Mouse (Mus musculus): ENCODE data around the gene Actr3b.
A peak's percentile ranks its signal among the peaks of the same experiment; 100 is the strongest.
"Not testable (repeated sequence)": the region's sequence is repeated elsewhere in the genome, so short reads cannot be mapped to it uniquely, and the experiment has no call there.

Actr3b gene

DNA sequence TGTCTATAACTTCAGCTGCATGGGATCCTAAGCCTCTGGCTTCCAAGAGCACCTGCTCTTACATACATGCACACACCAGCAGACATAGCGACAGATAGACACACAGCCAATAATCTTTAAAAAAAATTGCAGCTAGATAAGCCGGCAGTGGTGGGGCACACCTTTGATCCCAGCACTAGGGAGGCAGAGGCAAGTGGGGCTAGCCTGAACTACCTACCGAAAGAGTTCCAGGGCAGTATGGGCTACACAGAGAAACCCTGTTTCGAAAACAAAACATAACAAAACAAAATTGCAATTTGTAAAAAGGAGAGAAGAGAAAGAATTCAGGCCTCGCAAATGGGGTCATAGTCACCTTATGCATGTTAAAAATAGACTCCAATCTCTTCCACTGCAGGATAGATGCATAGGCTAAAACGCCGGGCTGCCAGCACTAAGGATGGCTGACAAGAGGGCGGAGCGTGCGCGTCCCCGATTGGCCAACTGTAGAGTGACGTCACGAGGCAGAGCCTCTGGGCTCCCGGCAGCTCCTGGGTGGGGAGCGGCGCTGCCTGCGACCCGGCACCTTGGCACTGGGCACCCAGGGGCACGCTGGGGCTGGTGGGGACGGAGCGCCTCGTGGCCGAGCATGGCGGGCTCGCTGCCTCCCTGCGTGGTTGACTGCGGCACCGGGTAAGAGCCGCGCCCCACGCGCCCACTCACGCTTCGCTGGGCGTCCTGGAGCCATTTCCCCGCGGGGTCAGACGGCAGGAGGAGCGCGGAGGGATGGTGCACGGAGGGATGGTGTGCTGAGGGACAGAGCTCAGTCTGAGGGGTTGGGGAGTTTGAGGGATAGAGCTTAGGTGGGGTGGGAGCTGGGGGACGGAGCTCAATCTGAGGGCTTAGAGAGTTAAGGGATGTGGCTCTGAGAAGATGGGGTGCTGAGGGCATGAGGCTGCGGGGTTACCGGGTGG is at the start of gene Actr3b:
Gene Actr3b, plus strand, starts transcription at position 538 of the 950 bp plus-strand sequence.
- peak; percentile 76 to 83 for DNase-seq (ENCODE audit: low spot score in 2 of 2)

DNA sequence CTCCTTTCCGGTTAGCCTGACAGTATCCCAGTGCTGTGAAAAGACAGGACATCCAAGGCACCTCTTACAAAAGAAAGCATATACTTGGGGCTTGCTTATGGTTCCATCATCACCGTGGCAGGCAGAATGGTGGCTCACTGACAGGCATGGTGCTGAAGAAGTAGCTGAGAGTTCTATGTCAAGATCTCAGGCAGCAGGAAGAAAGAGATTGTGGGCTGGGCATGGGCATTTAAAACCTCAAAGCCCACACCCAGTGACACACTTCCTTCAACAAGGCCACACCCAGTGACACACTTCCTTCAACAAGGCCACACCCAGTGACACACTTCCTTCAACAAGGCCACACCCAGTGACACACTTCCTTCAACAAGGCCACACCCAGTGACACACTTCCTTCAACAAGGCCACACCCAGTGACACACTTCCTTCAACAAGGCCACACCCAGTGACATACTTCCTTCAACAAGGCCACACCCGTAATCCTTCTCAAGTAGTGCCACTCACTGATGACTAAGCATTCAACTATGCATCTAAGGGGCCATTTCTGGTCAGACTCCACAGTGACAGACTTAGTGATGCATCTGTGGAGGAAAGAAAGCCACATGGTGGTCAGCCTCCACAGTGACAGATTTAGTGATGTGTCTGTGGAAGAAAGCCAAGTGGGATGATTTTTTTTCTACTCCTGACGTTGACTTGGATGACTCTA is 46.6 kb upstream of the Actr3b start:
- DNase-seq (ENCODE audit: low spot score in 2 of 2) = not testable (repeated sequence)

DNA sequence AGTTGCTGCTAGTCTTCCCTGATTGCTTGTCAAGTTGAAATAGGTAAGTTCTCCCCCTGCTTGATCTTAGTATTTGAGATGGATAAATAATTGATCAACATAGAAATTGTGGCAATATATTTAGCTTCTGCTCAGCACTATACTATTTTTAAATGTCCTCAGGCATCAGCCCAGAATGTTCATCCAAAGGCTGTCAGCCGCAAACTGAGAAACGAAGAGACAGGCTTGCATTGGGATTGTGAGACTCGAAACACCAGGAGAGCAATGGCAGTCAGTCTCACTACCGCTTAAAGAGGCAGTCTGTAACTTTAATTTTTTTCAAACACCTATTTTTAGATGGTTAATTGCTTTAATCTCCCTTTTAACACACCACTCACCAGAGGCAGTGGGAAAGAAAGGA is 40.4 kb upstream of the Actr3b start:
- DNase-seq (ENCODE audit: low spot score in 2 of 2) = no peak

DNA sequence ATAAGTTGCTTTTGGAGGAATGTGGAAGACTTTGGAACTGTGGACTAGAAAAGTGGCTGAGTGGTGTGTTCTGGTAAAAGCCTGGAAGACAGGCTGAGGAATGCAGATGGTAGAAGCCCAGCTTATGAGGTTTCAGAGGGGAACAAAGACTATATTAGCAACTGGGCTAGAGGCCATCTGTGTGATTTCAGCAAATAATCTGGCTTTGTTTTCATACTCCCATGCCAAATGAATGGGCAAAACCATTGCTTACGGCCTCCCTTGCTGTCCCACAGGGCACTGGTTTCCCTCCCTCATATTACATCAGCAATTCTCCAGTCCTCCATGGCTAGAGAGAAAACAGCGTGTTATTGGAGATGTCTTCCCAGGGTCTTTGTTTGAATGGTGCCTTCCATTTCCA is 36.8 kb upstream of the Actr3b start:
- DNase-seq (ENCODE audit: low spot score in 2 of 2) = no peak

DNA sequence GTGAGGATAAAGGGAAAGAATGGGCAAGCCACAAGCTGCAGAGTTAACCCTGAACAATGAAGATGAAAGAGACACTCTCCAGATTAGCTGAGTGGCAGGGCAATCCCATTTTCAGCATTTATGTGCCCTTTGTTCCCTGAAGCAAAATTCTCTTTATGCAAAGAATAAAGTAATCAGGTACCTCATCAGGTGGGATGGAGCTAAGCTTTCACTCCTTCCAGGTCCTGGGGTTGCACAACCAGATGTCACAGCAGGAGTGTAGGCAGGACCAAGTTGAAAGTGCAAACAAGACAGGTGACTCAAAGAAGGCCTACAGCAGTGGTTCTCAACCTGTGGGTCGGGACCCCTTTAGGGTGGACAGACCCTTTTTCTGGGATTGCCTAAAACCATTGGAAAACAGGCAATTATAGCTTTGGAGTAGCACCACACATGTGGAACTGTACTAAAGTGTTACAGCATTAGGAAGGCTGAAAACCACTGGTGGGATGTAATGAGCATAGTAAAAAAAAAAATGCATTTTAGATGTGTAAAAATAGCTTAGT is 35.6 kb upstream of the Actr3b start:
- DNase-seq (ENCODE audit: low spot score in 2 of 2) = no peak

DNA sequence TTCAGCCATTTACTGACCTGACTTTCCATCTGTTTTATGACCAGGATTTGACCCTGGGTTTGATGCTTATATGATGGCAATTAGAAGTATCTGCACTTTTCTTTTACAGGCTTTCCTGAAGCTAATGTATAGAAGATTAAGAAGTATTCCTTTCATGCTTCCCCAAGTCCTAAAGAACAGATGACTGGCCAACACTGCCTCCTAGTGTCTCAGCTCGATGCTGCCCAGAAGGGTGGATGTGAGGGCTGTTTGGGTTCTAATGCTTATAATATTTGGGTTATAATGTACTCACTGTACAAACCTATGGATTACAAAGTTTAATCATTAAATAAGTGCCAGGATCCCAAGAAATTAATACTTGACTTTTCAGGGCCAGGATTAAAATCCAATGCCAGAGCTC is 25.5 kb upstream of the Actr3b start:
- peak in 1 of 2 experiments; percentile 25 for DNase-seq (ENCODE audit: low spot score in 2 of 2)

DNA sequence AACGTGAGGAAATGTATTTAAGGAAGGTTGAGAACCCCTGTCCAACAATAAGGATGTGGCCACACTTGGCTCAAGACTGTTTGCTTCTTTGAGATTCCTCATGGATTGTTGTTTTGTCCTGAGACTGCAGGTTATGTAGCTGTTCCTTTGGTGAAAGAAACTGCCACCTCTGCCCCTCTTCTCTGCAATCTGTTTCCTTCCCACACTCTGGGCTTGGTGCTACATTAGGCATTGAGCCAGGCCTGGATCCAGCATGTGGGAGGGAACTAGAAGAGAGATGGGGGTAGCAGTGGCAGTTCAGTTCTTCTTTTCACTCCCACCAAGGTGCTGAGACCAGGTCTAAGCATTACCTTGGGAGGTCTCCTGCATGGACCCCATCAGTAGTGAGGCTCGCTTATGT is 23.9 kb upstream of the Actr3b start:
- DNase-seq (ENCODE audit: low spot score in 2 of 2) = no peak

DNA sequence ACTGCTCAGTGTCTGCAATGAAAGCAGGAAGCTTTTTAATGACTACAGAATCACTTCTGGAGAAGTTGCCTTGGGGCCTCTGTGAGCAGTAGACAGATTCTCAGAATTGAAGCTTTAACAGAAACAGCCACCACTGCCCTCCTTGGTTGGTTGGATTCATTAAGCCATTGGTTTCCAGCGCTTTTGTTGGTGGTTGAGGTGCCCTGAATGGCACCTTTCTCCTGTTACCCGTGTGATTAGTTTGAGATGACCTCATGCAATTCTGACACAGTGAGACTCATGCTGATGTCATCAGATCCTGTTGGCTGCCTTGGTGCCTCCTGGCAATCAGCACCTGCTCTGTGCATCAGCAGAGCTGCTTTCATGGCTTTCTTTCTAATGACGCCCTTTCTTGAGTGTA is 21.3 kb upstream of the Actr3b start:
- no peak for DNase-seq (ENCODE audit: low spot score in 2 of 2)

DNA sequence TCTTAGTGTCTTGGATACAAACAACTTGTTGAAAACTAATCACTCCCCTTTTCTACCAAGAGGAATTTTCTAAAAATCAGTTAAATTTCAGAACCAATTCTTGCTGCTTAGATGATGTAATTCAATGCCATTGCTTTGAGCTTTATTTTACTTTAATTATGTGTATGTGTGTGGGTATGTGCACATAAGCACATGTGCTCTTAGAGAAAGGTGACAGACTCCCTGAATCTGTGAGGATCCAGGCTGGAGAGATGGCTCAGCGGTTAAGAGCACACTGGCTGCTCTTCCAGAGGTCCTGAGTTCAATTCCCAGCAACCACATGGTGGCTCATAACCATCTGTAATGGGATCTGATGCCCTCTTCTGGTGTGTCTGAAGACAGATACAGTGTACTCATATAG is 20.9 kb upstream of the Actr3b start:
- not testable (repeated sequence) for DNase-seq (ENCODE audit: low spot score in 2 of 2)

DNA sequence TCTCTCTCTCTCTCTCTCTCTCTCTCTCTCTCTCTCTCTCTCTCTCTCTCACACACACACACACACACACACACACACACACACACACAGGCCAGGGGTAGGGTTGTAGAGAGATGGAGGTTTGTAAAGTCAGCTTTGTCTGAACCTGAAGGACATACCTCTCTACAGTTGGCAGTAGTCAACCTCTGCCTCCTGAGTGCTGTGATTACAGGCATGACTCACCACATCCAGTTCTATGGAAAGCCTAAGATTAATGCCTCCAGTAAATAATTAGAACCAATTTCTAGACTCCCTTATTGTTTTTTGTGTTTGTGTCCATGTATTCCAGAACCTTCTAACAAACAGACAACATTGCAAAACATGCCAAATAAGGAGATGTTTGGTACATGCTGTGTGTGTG is 11.9 kb upstream of the Actr3b start:
- DNase-seq (ENCODE audit: low spot score in 2 of 2) = no peak

DNA sequence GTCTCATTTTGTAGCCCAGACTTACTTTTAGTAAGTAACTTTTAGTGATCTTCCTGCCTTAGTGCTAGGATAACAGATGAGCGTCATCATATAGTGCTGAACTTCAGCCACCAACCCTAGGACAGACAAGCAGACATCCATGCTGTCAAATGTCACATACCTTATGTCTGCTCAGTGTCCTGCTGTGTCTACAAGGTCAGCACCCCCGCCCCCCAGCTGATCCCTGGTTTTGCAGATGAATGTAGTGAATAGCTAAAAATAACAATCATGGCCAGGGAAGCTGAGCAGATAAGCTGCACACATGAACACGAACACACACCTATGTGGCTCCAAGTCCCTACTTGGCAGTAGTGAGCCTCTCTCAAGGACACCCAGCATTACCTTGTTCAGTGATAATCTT is 11.2 kb upstream of the Actr3b start:
- DNase-seq (ENCODE audit: low spot score in 2 of 2) = no peak

DNA sequence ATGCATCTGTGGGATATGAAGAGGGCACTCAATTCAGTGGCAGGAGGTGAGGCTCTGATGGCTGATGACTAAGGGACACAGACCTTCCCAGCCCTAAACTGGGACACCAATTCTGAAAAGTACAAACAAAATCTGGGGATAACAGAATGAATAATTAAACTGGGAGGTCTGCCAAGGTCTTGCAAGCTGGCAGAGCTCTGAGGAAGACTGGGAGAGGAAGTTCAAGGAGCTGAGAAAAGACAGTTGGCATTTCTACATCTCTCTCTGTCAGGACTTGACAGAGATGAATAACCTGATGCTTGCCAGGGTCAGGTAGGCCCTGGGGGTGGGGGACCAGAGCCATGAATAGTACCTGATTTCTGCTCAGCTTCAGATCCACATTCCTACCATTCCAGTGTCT is 8.2 kb upstream of the Actr3b start:
- DNase-seq (ENCODE audit: low spot score in 2 of 2) = no peak

DNA sequence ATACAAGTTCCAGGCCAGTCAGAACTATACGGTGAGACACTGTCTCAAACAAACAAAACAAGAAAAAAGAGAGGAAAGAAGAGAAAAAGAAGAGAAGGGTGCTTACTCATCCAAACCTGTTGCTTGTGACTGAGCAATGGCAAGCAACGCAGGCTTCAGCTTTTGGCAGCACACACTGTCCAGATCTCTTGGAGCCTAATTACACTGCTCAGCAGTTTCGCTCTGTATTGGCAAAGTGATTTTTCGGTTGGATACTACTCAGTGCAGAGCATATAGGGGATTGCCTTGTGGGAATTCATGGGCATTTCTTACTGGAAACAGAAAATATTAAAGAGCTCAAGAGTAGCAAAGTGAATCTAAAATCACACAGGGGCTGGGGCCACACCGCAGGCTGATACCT is 6.9 kb upstream of the Actr3b start:
- no peak for DNase-seq (ENCODE audit: low spot score in 2 of 2)

DNA sequence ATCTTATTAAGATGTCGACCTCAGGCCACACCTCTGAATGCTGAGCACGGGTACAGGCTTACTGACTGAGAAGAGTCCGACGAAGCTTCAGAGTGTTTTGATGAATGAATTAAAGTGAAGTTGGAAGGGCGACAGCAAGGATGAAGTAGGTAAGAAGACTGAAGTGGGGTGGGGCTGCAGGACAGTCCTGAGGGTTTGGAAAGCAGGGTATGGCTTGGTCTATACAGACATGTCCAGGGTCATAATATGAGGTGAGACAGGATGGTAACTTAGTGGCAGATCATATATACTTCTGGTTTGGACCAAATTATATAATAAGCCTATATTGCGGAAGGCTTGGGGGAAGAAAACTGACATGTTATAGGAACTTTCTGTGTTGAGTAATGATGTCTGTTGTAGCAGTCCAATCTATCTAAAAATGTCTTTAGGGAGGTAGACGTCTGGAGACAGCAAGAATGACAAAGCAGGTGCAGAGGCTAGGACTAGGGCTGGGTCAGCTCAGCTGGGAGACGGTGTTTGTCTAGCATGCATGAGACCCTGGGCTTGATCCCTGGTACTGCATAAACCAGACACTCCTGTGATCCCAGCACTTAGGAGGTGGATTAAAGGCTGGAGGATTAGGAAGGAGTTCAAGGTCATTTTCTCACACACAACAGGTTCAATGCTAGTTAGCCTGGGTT is 6.1 kb upstream of the Actr3b start:
- DNase-seq (ENCODE audit: low spot score in 2 of 2) = no peak

DNA sequence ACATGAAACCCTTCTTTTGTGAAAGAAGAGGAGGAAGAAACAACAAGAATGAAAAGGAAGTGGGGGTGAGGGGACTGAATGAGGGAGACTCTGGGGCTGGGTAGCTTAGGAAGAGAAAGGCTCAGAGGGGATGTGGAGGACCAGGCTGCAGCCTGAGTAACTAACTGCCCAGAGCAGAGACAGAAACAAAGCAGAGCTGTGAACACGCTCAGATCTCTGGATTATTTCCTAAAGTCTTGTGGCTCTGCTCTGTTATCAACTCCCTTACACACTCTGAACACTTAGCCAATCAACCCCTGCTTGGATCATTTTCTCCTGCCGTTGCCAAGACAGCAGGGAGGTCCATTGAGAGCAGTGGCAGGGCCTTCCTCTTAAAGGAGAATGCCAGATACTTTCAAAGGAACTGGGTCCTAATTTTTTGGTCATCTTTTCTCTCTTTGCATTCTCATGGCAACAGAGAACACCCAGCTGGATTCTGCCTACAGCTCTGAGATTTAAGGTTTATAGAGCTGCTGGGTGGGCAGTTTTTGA is 5.5 kb upstream of the Actr3b start:
- DNase-seq (ENCODE audit: low spot score in 2 of 2) = no peak

DNA sequence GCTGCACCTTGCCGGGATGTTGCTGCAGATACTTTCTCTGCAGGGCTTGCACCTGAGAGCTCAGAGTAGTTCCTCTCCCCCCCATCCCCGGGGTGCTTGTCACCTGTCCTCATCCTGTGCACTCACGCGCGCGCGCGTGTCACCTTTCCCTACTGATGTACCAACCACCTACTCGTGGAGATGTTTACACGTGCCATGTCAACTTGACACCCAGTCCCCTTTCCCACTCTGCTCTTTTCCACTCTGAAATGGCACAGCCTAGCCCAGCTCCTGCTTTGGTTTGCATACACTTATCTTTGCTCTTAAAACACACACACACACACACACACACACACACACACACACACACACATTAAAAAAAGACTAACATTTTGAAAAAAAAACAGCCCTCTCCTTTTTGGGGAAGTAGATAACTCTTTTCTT is 624 bp downstream of the Actr3b start:
- DNase-seq (ENCODE audit: low spot score in 2 of 2) = peak in 1 of 2 experiments; percentile 13

DNA sequence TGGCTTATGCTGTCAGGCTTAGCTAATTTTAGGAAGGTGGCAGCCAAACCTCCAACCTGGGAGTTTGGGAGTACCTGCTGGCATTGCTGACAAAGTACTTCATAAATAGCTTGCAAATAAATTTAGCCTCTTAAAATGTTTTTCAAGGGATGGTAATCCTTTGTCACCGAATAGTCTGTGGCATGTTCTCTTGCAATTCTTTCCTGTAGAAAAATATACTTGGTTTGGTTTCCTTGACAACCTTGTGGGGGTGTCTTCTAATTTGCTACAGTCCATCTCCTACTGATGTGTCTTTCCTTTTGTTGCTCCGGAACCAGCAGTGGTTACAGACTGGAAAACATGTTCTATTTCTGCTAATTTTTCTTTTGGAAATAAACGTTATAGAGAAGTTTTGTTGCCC is 1.1 kb downstream of the Actr3b start:
- DNase-seq (ENCODE audit: low spot score in 2 of 2) = no peak

DNA sequence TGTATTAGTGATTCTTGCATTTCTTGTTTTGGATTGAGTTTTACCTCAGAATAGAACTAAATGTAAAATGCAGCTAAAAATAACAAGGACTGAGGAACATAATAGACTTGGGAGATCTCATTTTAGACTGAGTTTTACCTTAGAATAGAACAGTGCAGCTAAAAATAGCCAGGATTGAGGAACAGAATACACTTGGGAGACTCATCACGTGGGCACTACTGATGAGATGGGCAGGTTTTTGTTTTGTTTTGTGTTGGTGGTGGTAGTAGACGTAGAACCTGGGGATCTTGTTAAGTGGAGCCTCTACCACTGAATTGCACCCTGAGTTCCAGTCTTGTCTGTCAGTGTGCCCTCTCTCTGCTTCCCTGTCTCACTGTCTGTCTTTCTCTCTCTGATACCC is 2.1 kb downstream of the Actr3b start:
- DNase-seq (ENCODE audit: low spot score in 2 of 2) = no peak

DNA sequence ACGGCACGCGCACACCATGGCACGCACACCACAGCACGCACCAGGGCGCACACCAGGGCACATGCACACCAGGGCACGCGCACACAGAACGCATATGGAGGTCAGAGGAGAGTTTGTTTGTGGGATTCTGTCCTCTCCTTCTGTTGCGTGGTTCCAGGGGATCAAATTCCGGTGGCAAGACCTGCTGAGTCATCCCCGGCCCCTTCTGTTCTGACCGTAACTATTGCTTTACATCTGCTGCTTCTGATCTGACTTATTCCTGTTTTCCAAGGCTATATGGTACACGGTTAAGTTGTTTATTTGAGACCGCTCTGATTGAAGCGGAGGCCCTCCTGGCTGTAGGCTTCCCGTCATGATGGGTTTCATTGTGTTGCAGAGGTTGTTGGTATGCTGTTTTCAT is 9.2 kb downstream of the Actr3b start:
- no peak for DNase-seq (ENCODE audit: low spot score in 2 of 2)

DNA sequence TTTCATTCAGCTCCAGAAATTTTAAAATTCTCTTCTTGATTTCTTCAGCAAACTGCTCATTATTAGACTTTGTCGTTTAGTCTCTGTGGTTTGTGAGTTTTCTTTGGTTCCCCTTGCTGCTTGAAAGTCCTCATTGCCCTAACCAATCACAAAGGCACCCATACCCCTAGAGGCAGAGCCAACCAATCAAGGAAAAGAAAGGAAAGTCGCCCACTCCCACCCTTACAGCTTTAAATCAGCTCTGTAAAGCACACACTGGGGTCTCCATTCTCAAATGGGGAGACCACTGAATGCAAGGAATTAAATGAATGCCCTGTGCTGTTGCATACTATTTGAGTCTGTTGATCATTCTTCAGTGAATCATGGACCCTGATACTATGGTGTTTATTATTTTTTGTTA is 9.6 kb downstream of the Actr3b start:
- no peak for DNase-seq (ENCODE audit: low spot score in 2 of 2)

DNA sequence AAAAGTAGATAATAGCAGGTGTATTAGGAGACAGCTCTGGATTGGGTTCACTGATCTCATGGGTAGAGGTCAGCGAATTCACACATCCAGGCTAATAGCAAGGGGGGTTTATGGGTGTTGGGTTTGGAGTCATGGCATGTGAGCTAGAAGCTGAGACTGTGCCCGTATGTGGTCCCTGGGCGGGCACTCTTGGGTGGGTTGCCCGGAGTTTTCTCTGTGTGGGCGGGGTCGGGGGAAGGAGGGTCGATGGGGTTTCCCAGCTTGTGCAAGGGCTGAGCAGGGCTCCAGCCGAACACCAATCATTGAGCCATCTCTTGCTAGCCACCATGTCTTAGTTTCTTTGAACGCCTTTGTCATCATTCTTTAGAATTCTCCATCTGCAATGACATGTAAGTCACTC is 12.7 kb downstream of the Actr3b start:
- no peak for DNase-seq (ENCODE audit: low spot score in 2 of 2)
